Mouse (Mus musculus): ENCODE results near the gene Usp30. TPM values are rescaled to one million over a fixed set of nuclear protein-coding genes. Genes with fewer than 3 reads are reported as not detected.

The Usp30 gene
- polyA plus RNA-seq, 1 experiment from 2014 or later = 20.6 TPM

GRCm38 (mm10) chr5:114129550-114130210 lies 64.4 kb downstream of the Usp30 start:
- Histone ChIP-seq H3K27me3 (replicated peaks; ENCODE audit: control insufficient read depth, insufficient read depth, low read length) (no peaks in the 10 kb centered on the region), H3K9me3 (ENCODE audit: control insufficient read depth, low read length) (no peaks in the 10 kb centered on the region), H3K36me3 (ENCODE audit: control insufficient read depth, insufficient read depth) (no peaks in the 10 kb centered on the region), H3K9ac (replicated peaks; ENCODE audit: low read depth, low read length) (no peak overlapping the region), H3K4me2 (ENCODE audit: low read length) (peak overlapping the region; percentile 91), H3K4me1 (replicated peaks; ENCODE audit: control insufficient read depth, insufficient read depth, low read length) (peaks cover 9% of the 10 kb centered on the region), H3K4me3 (replicated peaks; ENCODE audit: low read length) (peak overlapping the region; percentile 84), H3K27ac (ENCODE audit: low read length) (no peak overlapping the region)
- WGBS = 76% methylated on average over 15 of the region's 15 CpGs
- ATAC-seq = no peak

- Histone ChIP-seq H3K27me3 (replicated peaks; ENCODE audit: control insufficient read depth, insufficient read depth, low read length) (no peaks in the 10 kb centered on the region), H3K9me3 (ENCODE audit: control insufficient read depth, low read length) (no peaks in the 10 kb centered on the region), H3K4me2 (ENCODE audit: low read length) (peak within 1 kb of the TSS; percentile 91), H3K27ac (ENCODE audit: low read length) (peak within 1 kb of the TSS; percentile 25), H3K4me3 (replicated peaks; ENCODE audit: low read length) (peak within 1 kb of the TSS; percentile 84), H3K4me1 (replicated peaks; ENCODE audit: control insufficient read depth, insufficient read depth, low read length) (peaks cover 9% of the 10 kb centered on the region), H3K36me3 (ENCODE audit: control insufficient read depth, insufficient read depth) (no peaks in the 10 kb centered on the region), H3K9ac (replicated peaks; ENCODE audit: low read depth, low read length) (peak within 1 kb of the TSS; percentile 59)
- 1% methylated on average over 26 of the region's 29 CpGs for WGBS
- ATAC-seq = peak; percentile 22
Observed at GRCm38 (mm10) chr5:114130211-114130605, 64.9 kb downstream of the Usp30 start, which contains the start of gene Ung. TSS of gene Ung (plus strand) at chr5:114130386.

DNA sequence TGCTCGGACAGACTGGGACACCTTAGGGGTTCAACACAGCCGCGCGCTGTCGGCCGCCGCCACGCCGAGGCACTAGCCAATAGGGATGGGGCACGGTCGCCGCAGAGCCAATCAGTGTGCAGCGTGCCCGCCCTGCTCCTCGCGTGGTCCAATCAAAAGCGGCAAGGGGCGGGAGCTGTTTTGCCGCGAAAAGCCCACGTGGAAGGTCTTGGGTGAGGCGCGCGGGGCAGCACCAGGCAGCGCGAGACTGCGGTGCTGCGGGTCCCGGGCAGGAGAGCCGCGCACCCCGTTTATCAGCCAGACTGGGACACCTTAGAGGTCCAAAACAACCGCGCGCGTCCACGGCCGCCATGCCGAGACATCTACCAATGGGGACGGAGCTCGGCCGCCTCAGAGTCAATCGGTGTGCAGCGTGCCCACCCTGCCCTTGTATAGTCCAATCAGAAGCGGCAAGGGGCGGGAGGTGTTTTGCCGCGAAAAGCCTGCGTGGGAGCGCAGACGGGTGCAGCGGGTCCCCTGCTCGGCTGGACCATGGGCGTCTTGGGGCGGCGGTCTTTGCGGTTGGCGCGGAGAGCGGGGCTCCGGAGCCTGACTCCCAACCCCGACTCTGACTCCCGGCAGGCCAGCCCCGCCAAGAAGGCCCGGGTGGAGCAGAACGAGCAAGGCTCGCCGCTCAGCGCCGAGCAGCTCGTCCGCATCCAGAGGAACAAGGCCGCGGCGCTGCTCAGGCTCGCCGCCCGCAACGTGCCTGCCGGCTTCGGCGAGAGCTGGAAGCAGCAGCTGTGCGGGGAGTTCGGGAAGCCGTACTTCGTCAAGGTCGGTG lies 65.6 kb downstream of the Usp30 start:
- ATAC-seq = peak; percentile 99
- no peaks in the 10 kb centered on the region for H3K9me3 ChIP-seq (ENCODE audit: control insufficient read depth, low read length)
- peak overlapping the region; percentile 91 for H3K4me2 ChIP-seq (ENCODE audit: low read length)
- H3K27ac ChIP-seq (ENCODE audit: low read length) = peak overlapping the region; percentile 25
- H3K4me3 ChIP-seq (replicated peaks; ENCODE audit: low read length) = peak overlapping the region; percentile 84
- H3K36me3 ChIP-seq (ENCODE audit: control insufficient read depth, insufficient read depth) = no peaks in the 10 kb centered on the region
- H3K27me3 ChIP-seq (replicated peaks; ENCODE audit: control insufficient read depth, insufficient read depth, low read length) = no peaks in the 10 kb centered on the region
- WGBS = under 1% methylated on average over 87 of the region's 87 CpGs
- H3K4me1 ChIP-seq (replicated peaks; ENCODE audit: control insufficient read depth, insufficient read depth, low read length) = peaks cover 9% of the 10 kb centered on the region
- H3K9ac ChIP-seq (replicated peaks; ENCODE audit: low read depth, low read length) = peak overlapping the region; percentile 59

- H3K27me3 ChIP-seq (replicated peaks; ENCODE audit: control insufficient read depth, insufficient read depth, low read length) = no peaks in the 10 kb centered on the region
- under 1% methylated on average over 15 of the region's 15 CpGs for WGBS
- no peak overlapping the region; the same call in 1 of the 2 replicates for H3K27ac ChIP-seq (ENCODE audit: low read length)
- no peaks in the 10 kb centered on the region for H3K9me3 ChIP-seq (ENCODE audit: control insufficient read depth, low read length)
- H3K4me3 ChIP-seq (replicated peaks; ENCODE audit: low read length) = peak overlapping the region; percentile 84
- H3K4me2 ChIP-seq (ENCODE audit: low read length) = peak overlapping the region; percentile 91
- H3K4me1 ChIP-seq (replicated peaks; ENCODE audit: control insufficient read depth, insufficient read depth, low read length) = peaks cover 9% of the 10 kb centered on the region
- H3K36me3 ChIP-seq (ENCODE audit: control insufficient read depth, insufficient read depth) = no peaks in the 10 kb centered on the region
- H3K9ac ChIP-seq (replicated peaks; ENCODE audit: low read depth, low read length) = peak overlapping the region; percentile 54
- no peak for ATAC-seq
Observed at GRCm38 (mm10) chr5:114131521-114131840, 66.2 kb downstream of the Usp30 start.

DNA sequence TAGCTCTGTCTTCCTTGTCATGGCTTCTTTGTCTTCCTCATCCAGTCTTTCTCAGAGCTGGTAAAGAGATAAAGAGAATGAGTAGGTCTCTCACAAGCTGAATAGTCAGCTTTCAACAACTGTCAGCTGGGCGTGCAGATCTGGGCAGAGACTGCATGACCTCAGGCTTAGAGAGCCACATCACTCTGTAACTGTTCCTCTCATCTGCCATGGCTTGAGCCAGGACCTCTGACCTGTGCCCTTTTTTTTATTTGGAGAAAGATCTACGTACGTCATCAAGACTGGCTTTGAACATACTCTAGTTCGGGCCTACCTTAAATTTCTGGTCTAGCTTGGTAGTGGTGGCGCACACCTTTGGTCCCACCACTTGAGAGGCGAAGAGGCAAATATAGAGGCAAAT lies 67.6 kb downstream of the Usp30 start:
- Histone ChIP-seq H3K27me3 (replicated peaks; ENCODE audit: control insufficient read depth, insufficient read depth, low read length) (no peaks in the 10 kb centered on the region), H3K27ac (ENCODE audit: low read length) (no peak overlapping the region), H3K36me3 (ENCODE audit: control insufficient read depth, insufficient read depth) (no peaks in the 10 kb centered on the region), H3K9me3 (ENCODE audit: control insufficient read depth, low read length) (no peaks in the 10 kb centered on the region), H3K9ac (replicated peaks; ENCODE audit: low read depth, low read length) (no peak overlapping the region), H3K4me3 (replicated peaks; ENCODE audit: low read length) (no peak overlapping the region), H3K4me2 (ENCODE audit: low read length) (no peak overlapping the region), H3K4me1 (replicated peaks; ENCODE audit: control insufficient read depth, insufficient read depth, low read length) (peaks cover 11% of the 10 kb centered on the region)
- 88% methylated on average over 6 of the region's 6 CpGs for WGBS
- no peak for ATAC-seq

DNA sequence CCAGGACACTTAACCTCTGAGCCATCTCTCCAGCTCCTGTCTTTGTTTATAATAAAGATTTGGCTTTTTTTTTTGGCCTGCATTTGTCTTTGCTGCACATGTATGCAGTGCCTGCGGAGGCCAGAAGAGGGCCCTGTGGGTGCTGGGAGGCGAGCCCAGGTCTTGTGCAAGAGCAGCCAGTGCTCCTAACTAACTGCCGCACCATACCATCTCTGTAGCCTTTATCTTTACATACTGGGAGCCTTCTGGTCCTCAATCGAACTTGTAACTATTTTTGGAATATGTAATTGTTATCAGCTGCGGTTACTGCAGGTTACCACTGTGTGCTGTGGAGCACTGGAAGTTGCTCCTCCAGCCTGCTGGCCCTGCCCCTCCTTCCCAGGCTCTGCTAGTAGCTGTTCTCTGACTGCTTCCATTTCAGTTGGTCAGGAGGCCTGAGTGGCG lies 68.9 kb downstream of the Usp30 start:
- Histone ChIP-seq H3K9me3 (ENCODE audit: control insufficient read depth, low read length) (no peaks in the 10 kb centered on the region), H3K4me1 (replicated peaks; ENCODE audit: control insufficient read depth, insufficient read depth, low read length) (peaks cover 22% of the 10 kb centered on the region), H3K9ac (replicated peaks; ENCODE audit: low read depth, low read length) (no peak overlapping the region), H3K27ac (ENCODE audit: low read length) (no peak overlapping the region), H3K4me2 (ENCODE audit: low read length) (no peak overlapping the region), H3K36me3 (ENCODE audit: control insufficient read depth, insufficient read depth) (no peaks in the 10 kb centered on the region), H3K27me3 (replicated peaks; ENCODE audit: control insufficient read depth, insufficient read depth, low read length) (no peaks in the 10 kb centered on the region), H3K4me3 (replicated peaks; ENCODE audit: low read length) (no peak overlapping the region)
- ATAC-seq = no peak
- 57% methylated on average over 6 of the region's 6 CpGs for WGBS

DNA sequence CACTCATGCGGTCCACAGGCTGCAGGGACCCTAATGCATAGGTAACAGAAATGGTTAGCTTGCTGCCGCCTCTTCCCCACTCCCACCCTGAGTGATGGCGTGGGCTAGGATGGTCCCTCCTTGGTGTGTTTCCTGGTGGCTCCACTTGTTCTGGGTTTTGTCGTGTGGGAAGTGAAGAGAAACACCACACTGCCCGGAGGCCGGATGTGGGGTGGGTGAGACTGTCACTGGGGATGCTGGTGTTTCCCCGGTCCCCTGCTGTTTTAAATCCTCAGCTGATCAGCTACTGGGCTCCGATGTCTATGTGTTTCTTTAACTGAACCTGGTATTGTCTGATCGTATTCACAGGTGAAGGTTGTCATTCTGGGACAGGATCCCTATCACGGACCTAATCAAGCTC lies 70.3 kb downstream of the Usp30 start:
- WGBS = 88% methylated on average over 10 of the region's 10 CpGs
- H3K27me3 ChIP-seq (replicated peaks; ENCODE audit: control insufficient read depth, insufficient read depth, low read length) = no peaks in the 10 kb centered on the region
- H3K36me3 ChIP-seq (ENCODE audit: control insufficient read depth, insufficient read depth) = no peaks in the 10 kb centered on the region
- no peak overlapping the region for H3K4me3 ChIP-seq (replicated peaks; ENCODE audit: low read length)
- H3K27ac ChIP-seq (ENCODE audit: low read length) = no peak overlapping the region
- H3K4me1 ChIP-seq (replicated peaks; ENCODE audit: control insufficient read depth, insufficient read depth, low read length) = peaks cover 28% of the 10 kb centered on the region
- no peak overlapping the region for H3K9ac ChIP-seq (replicated peaks; ENCODE audit: low read depth, low read length)
- no peak overlapping the region for H3K4me2 ChIP-seq (ENCODE audit: low read length)
- ATAC-seq = no peak
- no peaks in the 10 kb centered on the region for H3K9me3 ChIP-seq (ENCODE audit: control insufficient read depth, low read length)

- H3K9ac ChIP-seq (replicated peaks; ENCODE audit: low read depth, low read length) = no peak overlapping the region
- no peak for ATAC-seq
- H3K27ac ChIP-seq (ENCODE audit: low read length) = no peak overlapping the region
- no peaks in the 10 kb centered on the region for H3K27me3 ChIP-seq (replicated peaks; ENCODE audit: control insufficient read depth, insufficient read depth, low read length)
- WGBS = 76% methylated on average over 15 of the region's 15 CpGs
- H3K36me3 ChIP-seq (ENCODE audit: control insufficient read depth, insufficient read depth) = no peaks in the 10 kb centered on the region
- no peaks in the 10 kb centered on the region for H3K9me3 ChIP-seq (ENCODE audit: control insufficient read depth, low read length)
- no peak overlapping the region for H3K4me3 ChIP-seq (replicated peaks; ENCODE audit: low read length)
- H3K4me1 ChIP-seq (replicated peaks; ENCODE audit: control insufficient read depth, insufficient read depth, low read length) = peaks cover 19% of the 10 kb centered on the region
- H3K4me2 ChIP-seq (ENCODE audit: low read length) = no peak overlapping the region
Observed at GRCm38 (mm10) chr5:114137481-114138276, 72.4 kb downstream of the Usp30 start.

Measured in forebrain, embryonic 16.5 days (tissue).